Mouse (Mus musculus): ENCODE measurements around the gene Chek2. TPM values are rescaled to one million over a fixed set of nuclear protein-coding genes. Genes with fewer than 3 reads are reported as not detected.

Chek2 gene
- polyA plus RNA-seq, 1 experiment = 1.5 TPM

- Histone ChIP-seq H3K4me1 (ENCODE audit: control insufficient read depth, insufficient read depth, low read length) (no peaks in the 10 kb centered on the region), H3K4me3 (ENCODE audit: insufficient read depth, low read length) (no peak overlapping the region), H3K27ac (ENCODE audit: insufficient read depth, low read length) (no peak overlapping the region)
- TF ChIP-seq POLR2A (IDR thresholded peaks at IDR 0.05; ENCODE audit: extremely low read depth, insufficient read depth, low read length) = no peak
- TF ChIP-seq CTCF (IDR thresholded peaks at IDR 0.05; ENCODE audit: extremely low read depth, insufficient read depth, low read length) = no peak
Measured at GRCm38 (mm10) chr5:110914859-110915258, 75.1 kb downstream of the Chek2 start.

GRCm38 (mm10) chr5:110916241-110916640, 76.5 kb downstream of the Chek2 start:
- no peak for TF ChIP-seq POLR2A (IDR thresholded peaks at IDR 0.05; ENCODE audit: extremely low read depth, insufficient read depth, low read length)
- no peak for TF ChIP-seq CTCF (IDR thresholded peaks at IDR 0.05; ENCODE audit: extremely low read depth, insufficient read depth, low read length)
- Histone ChIP-seq H3K4me1 (ENCODE audit: control insufficient read depth, insufficient read depth, low read length) (no peaks in the 10 kb centered on the region), H3K27ac (ENCODE audit: insufficient read depth, low read length) (no peak overlapping the region), H3K4me3 (ENCODE audit: insufficient read depth, low read length) (no peak overlapping the region)

- Histone ChIP-seq H3K27ac (ENCODE audit: insufficient read depth, low read length) (no peak overlapping the region), H3K4me1 (ENCODE audit: control insufficient read depth, insufficient read depth, low read length) (no peaks in the 10 kb centered on the region)
Measured at GRCm38 (mm10) chr5:110919541-110919940, 79.8 kb downstream of the Chek2 start.

GRCm38 (mm10) chr5:110923336-110923735, 83.6 kb downstream of the Chek2 start:
- TF ChIP-seq CTCF (IDR thresholded peaks at IDR 0.05; ENCODE audit: extremely low read depth, insufficient read depth, low read length) (peak; percentile 65), POLR2A (IDR thresholded peaks at IDR 0.05; ENCODE audit: extremely low read depth, insufficient read depth, low read length) (no peak)
- no peak overlapping the region for H3K4me3 ChIP-seq (ENCODE audit: insufficient read depth, low read length)
- H3K4me1 ChIP-seq (ENCODE audit: control insufficient read depth, insufficient read depth, low read length) = no peaks in the 10 kb centered on the region
- no peak overlapping the region for H3K27ac ChIP-seq (ENCODE audit: insufficient read depth, low read length)

More at GRCm38 (mm10) chr5:110919541-110919940, 79.8 kb downstream of the Chek2 start:
- H3K4me3 ChIP-seq (ENCODE audit: insufficient read depth, low read length) = no peak overlapping the region
- TF ChIP-seq CTCF (IDR thresholded peaks at IDR 0.05; ENCODE audit: extremely low read depth, insufficient read depth, low read length) (no peak), POLR2A (IDR thresholded peaks at IDR 0.05; ENCODE audit: extremely low read depth, insufficient read depth, low read length) (no peak)

Other genes starting within 250 kb of the Chek2 start
- gene Noc4l, start 186.6 kb upstream of the Chek2 start, polyA plus RNA-seq (2012; rRNA removed) = 39.3 and 40.4 TPM in 2 replicates
- 24.6 and 29.9 TPM in 2 replicates for gene Ddx51, start 186.5 kb upstream of the Chek2 start, polyA plus RNA-seq (2012; rRNA removed)
- gene Ep400, start 69.3 kb upstream of the Chek2 start, polyA plus RNA-seq (2012; rRNA removed) = 26.8 TPM in 2 replicates
- gene Pus1, start 59.3 kb upstream of the Chek2 start, polyA plus RNA-seq (2012; rRNA removed) = 19.6 and 20.1 TPM in 2 replicates
- gene Ulk1, start 29.9 kb upstream of the Chek2 start, polyA plus RNA-seq (2012; rRNA removed) = 56.4 and 57.8 TPM in 2 replicates
- 13.4 and 15.3 TPM in 2 replicates for gene Hscb, start 202 bp upstream of the Chek2 start, polyA plus RNA-seq (2012; rRNA removed)
- gene Ttc28, start 39.8 kb downstream of the Chek2 start, polyA plus RNA-seq (2012; rRNA removed) = 3.7 and 3.9 TPM in 2 replicates